Mouse (Mus musculus) intestine, postnatal 0 days (tissue): ENCODE measurements around the gene Phf21b. TPM values are rescaled to one million over a fixed set of nuclear protein-coding genes. Genes with fewer than 3 reads are reported as not detected.

Experiments used
- ATAC-seq: fragments of 200-750 bp; cut with Nextera tagmentation; 2 replicates; pipeline ENCODE4 v1.8.0; 2017; ENCODE audit warnings: mild to moderate bottlenecking, moderate TSS enrichment, moderate library complexity
- H3K27ac ChIP-seq: fragments of 300-500 bp; sonication (generic); 2 replicates; pipeline ENCODE4 v1.5.1; 2014; ENCODE audit warnings: mild to moderate bottlenecking, low read depth, low read length, moderate library complexity
- H3K27me3 ChIP-seq: fragments of 300-500 bp; sonication (generic); replicated peaks from 2 replicates; pipeline ENCODE4 v1.6.1; 2014; ENCODE audit warnings: low read length, mixed read lengths; ENCODE audit not compliant: control insufficient read depth, insufficient read depth
- H3K36me3 ChIP-seq: fragments of 300-500 bp; sonication (generic); 2 replicates; pipeline ENCODE4 v1.6.1; 2014; ENCODE audit warnings: mild to moderate bottlenecking, moderate library complexity; ENCODE audit not compliant: control insufficient read depth, insufficient read depth
- H3K4me1 ChIP-seq: fragments of 300-500 bp; sonication (generic); replicated peaks from 2 replicates; pipeline ENCODE4 v1.6.1; 2014; ENCODE audit warnings: antibody characterized with exemption, low read length, mixed read lengths; ENCODE audit not compliant: control insufficient read depth, insufficient read depth
- H3K4me2 ChIP-seq: fragments of 300-500 bp; sonication (generic); replicated peaks from 2 replicates; pipeline ENCODE4 v1.6.1; 2014; ENCODE audit warnings: low read depth, mild to moderate bottlenecking, moderate library complexity
- H3K4me3 ChIP-seq: fragments of 300-500 bp; sonication (generic); 2 replicates; pipeline ENCODE4 v1.5.1; 2014; ENCODE audit warnings: low read depth, low read length
- H3K9ac ChIP-seq: fragments of 300-500 bp; sonication (generic); 2 replicates; pipeline ENCODE4 v1.6.1; 2014; ENCODE audit warnings: mild to moderate bottlenecking, low read depth, low read length
- H3K9me3 ChIP-seq: fragments of 300-500 bp; sonication (generic); 2 replicates; pipeline ENCODE4 v1.6.1; 2016; ENCODE audit warnings: mixed run types; ENCODE audit not compliant: control insufficient read depth
- CTCF ChIP-seq: sonication (generic); IDR thresholded peaks from 2 replicates; pipeline ENCODE4 v1.5.1; 2016; ENCODE audit warnings: low read depth, mild to moderate bottlenecking, control low read depth, antibody characterized with exemption, moderate library complexity
- WGBS: fragments of 180-500 bp; shearing (Covaris S2); extraction: QIAGEN DNeasy Blood & Tissue Kit; methylation state at CpG from one replicate; pipeline ENCODE4 v1.1.7; 2014; 5-methylcytosine and 5-hydroxymethylcytosine counted together
- polyA plus RNA-seq: library from polyadenylated mRNA; unstranded; fragments of >200 nt; fragmentation: Nextera tagmentation; extraction: Ambion mirVana; gene quantifications from 2 replicates; pipeline ENCODE4 v1.2.1, GENCODE M21; 2015

Phf21b gene
- polyA plus RNA-seq, 1 experiment from 2014 or later: 0.38 TPM

GRCm38 (mm10) chr15:84762712-84763422 lies 93.0 kb downstream of the Phf21b start:
- no peak for ATAC-seq
- H3K4me2 ChIP-seq: no peak overlapping the region
- no peak overlapping the region for H3K9ac ChIP-seq
- no peaks in the 10 kb centered on the region for H3K4me1 ChIP-seq
- no peak overlapping the region for H3K4me3 ChIP-seq
- WGBS: 83% methylated on average over 8 of the region's 8 CpGs
- H3K36me3 ChIP-seq: no peaks in the 10 kb centered on the region
- H3K27me3 ChIP-seq: no peaks in the 10 kb centered on the region
- TF ChIP-seq CTCF: no peak
- H3K27ac ChIP-seq: no peak overlapping the region
- H3K9me3 ChIP-seq: no peaks in the 10 kb centered on the region

- no peaks in the 10 kb centered on the region for H3K9me3 ChIP-seq
- H3K4me3 ChIP-seq: no peak overlapping the region
- no peak overlapping the region for H3K27ac ChIP-seq
- H3K4me1 ChIP-seq: no peaks in the 10 kb centered on the region
- no peak overlapping the region for H3K4me2 ChIP-seq
- H3K9ac ChIP-seq: no peak overlapping the region
- WGBS: 53% methylated on average over 4 of the region's 4 CpGs
- no peak for ATAC-seq
- H3K36me3 ChIP-seq: no peaks in the 10 kb centered on the region
- TF ChIP-seq CTCF: peak; percentile 80
- no peaks in the 10 kb centered on the region for H3K27me3 ChIP-seq
These were observed 97.4 kb downstream of the Phf21b start for GRCm38 (mm10) chr15:84758493-84758892.

- no peak for TF ChIP-seq CTCF
- 11% methylated on average over 22 of the region's 22 CpGs for WGBS
- no peak overlapping the region for H3K9ac ChIP-seq
- no peak overlapping the region for H3K4me3 ChIP-seq
- no peak for ATAC-seq
- H3K4me1 ChIP-seq: no peaks in the 10 kb centered on the region
- H3K27ac ChIP-seq: no peak overlapping the region
- peak overlapping the region; percentile 54 for H3K4me2 ChIP-seq
- H3K27me3 ChIP-seq: no peaks in the 10 kb centered on the region
- no peaks in the 10 kb centered on the region for H3K9me3 ChIP-seq
- no peaks in the 10 kb centered on the region for H3K36me3 ChIP-seq
These were observed 99.4 kb downstream of the Phf21b start for GRCm38 (mm10) chr15:84756426-84756825.

- Histone ChIP-seq H3K36me3 (no peaks in the 10 kb centered on the region), H3K27ac (no peak overlapping the region), H3K4me1 (no peaks in the 10 kb centered on the region), H3K4me2 (no peak overlapping the region), H3K9ac (no peak overlapping the region), H3K27me3 (no peaks in the 10 kb centered on the region), H3K4me3 (no peak overlapping the region), H3K9me3 (no peaks in the 10 kb centered on the region)
- peak; percentile 52; the same call in 1 of the 2 replicates for ATAC-seq
- 22% methylated on average over 3 of the region's 3 CpGs for WGBS
- TF ChIP-seq CTCF: peak; percentile 97
These were observed 100.9 kb downstream of the Phf21b start for GRCm38 (mm10) chr15:84754987-84755386.

GRCm38 (mm10) chr15:84745831-84746230 lies 110.0 kb downstream of the Phf21b start:
- no peaks in the 10 kb centered on the region for H3K27me3 ChIP-seq
- no peak for ATAC-seq
- no peaks in the 10 kb centered on the region for H3K9me3 ChIP-seq
- H3K36me3 ChIP-seq: no peaks in the 10 kb centered on the region
- H3K4me3 ChIP-seq: no peak overlapping the region
- WGBS: 91% methylated on average over 4 of the region's 4 CpGs
- no peak overlapping the region for H3K4me2 ChIP-seq
- H3K4me1 ChIP-seq: no peaks in the 10 kb centered on the region
- no peak for TF ChIP-seq CTCF
- H3K27ac ChIP-seq: no peak overlapping the region
- H3K9ac ChIP-seq: no peak overlapping the region

- no peak for ATAC-seq
These were observed 111.5 kb downstream of the Phf21b start for GRCm38 (mm10) chr15:84744308-84744707.

More at GRCm38 (mm10) chr15:84744308-84744707, 111.5 kb downstream of the Phf21b start:
- Histone ChIP-seq H3K9ac (no peak overlapping the region), H3K36me3 (no peaks in the 10 kb centered on the region; the same call in 1 of the 2 replicates), H3K9me3 (no peaks in the 10 kb centered on the region), H3K4me1 (no peaks in the 10 kb centered on the region), H3K4me2 (no peak overlapping the region), H3K27ac (no peak overlapping the region), H3K27me3 (no peaks in the 10 kb centered on the region), H3K4me3 (no peak overlapping the region)
- 25% methylated on average over 2 of the region's 2 CpGs for WGBS
- no peak for TF ChIP-seq CTCF
